In the genomic region with DNA sequence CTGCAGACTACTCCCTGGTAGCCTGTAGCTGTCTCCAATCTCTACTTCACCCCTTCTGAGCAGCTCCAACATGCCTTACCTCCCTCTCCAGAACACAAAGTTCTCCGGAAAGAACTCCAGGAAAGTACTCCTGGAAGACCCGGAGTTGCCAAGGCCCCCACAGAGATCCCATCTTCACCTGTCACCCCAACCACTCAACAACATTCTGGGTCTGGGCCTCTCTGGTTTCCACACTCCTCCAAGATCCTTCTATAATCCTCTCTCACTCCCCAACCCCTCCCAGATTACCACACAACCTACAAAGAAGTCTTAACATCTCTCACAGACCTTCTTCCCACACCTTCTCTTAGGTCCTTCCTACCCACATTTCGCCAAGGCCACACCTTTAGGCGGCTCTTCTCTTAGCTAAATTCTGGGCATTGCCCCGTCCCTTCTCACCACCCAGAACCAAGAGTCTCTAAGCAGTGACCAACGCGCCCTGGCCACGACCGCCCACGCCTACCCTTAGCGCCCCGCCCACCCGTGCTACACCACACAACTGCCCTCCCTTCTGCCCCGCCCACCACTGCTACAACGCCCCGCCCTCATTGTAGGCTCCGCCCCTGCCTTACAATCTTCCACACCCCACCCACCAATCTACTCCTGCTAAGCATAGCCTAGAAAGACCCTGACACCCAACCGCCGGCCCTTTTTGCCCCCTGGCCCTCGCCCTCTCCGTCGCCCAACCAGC, we compare ENCODE assay signal across 8 mouse cellular contexts. TPM values are rescaled to one million over a fixed set of nuclear protein-coding genes. Genes with fewer than 3 reads are reported as not detected.
DNase-seq lines count a peak whose midpoint lies in the region; ATAC-seq lines count a peak whose summit lies in the region.

No protein-coding gene starts in this region.

- peaks cover 45% of the 10 kb centered on the region for H3K4me1 ChIP-seq in erythroblast, embryonic 14.5 days (ENCODE audit: control insufficient read depth)
- H3K4me1 ChIP-seq in heart, embryonic 10.5 days: peaks cover 15% of the 10 kb centered on the region
- H3K4me1 ChIP-seq in kidney, embryonic 15.5 days: peaks cover 30% of the 10 kb centered on the region
- peaks cover 31% of the 10 kb centered on the region for H3K4me1 ChIP-seq in liver, embryonic 15.5 days (replicated peaks)
- H3K4me1 ChIP-seq in stomach, embryonic 14.5 days (ENCODE audit: control insufficient read depth, insufficient read depth, low read length): peaks cover 9% of the 10 kb centered on the region

- WGBS in heart, embryonic 10.5 days: 8% methylated on average over 22 of the region's 22 CpGs
- WGBS in kidney, embryonic 15.5 days: 7% methylated on average over 22 of the region's 22 CpGs
- WGBS in liver, embryonic 15.5 days (ENCODE audit: insufficient replicate concordance): 9% methylated on average over 22 of the region's 22 CpGs
- 7% methylated on average over 22 of the region's 22 CpGs for WGBS in stomach, embryonic 14.5 days

- H3K4me2 ChIP-seq in kidney, embryonic 15.5 days: peak overlapping the region; percentile 76
- H3K4me2 ChIP-seq in liver, embryonic 15.5 days: peak overlapping the region; percentile 93
- H3K4me2 ChIP-seq in stomach, embryonic 14.5 days (replicated peaks; ENCODE audit: low read depth, low read length): peak overlapping the region; percentile 62

- H3K36me3 ChIP-seq in erythroblast, embryonic 14.5 days (ENCODE audit: control insufficient read depth): peaks cover 36% of the 10 kb centered on the region
- H3K36me3 ChIP-seq in heart, embryonic 10.5 days: peaks cover 38% of the 10 kb centered on the region
- peaks cover 39% of the 10 kb centered on the region for H3K36me3 ChIP-seq in kidney, embryonic 15.5 days
- peaks cover 34% of the 10 kb centered on the region for H3K36me3 ChIP-seq in liver, embryonic 15.5 days (replicated peaks)
- H3K36me3 ChIP-seq in stomach, embryonic 14.5 days (ENCODE audit: control insufficient read depth, insufficient read depth, low read length): peaks cover 29% of the 10 kb centered on the region

- peak overlapping the region; percentile 80 for H3K4me3 ChIP-seq in erythroblast, embryonic 14.5 days (replicated peaks)
- H3K4me3 ChIP-seq in heart, embryonic 10.5 days: peak overlapping the region; percentile 84
- peak overlapping the region; percentile 79 for H3K4me3 ChIP-seq in kidney, embryonic 15.5 days (replicated peaks)
- peak overlapping the region; percentile 78 for H3K4me3 ChIP-seq in liver, embryonic 15.5 days (replicated peaks)
- H3K4me3 ChIP-seq in stomach, embryonic 14.5 days (ENCODE audit: low read depth, low read length): peak overlapping the region; percentile 76

- no peaks in the 10 kb centered on the region for H3K9me3 ChIP-seq in erythroblast, embryonic 14.5 days (ENCODE audit: control insufficient read depth, low read length)
- H3K9me3 ChIP-seq in heart, embryonic 10.5 days: no peaks in the 10 kb centered on the region
- H3K9me3 ChIP-seq in kidney, embryonic 15.5 days (replicated peaks): no peaks in the 10 kb centered on the region
- H3K9me3 ChIP-seq in liver, embryonic 15.5 days (replicated peaks): no peaks in the 10 kb centered on the region
- H3K9me3 ChIP-seq in stomach, embryonic 14.5 days (ENCODE audit: control insufficient read depth, low read depth, low read length): no peaks in the 10 kb centered on the region

- peak overlapping the region; percentile 76 for H3K9ac ChIP-seq in kidney, embryonic 15.5 days
- peak overlapping the region; percentile 70 for H3K9ac ChIP-seq in liver, embryonic 15.5 days
- H3K9ac ChIP-seq in stomach, embryonic 14.5 days (replicated peaks; ENCODE audit: low read depth, low read length): peak overlapping the region; percentile 57; the same call in 1 of the 2 replicates

- DNase-seq in B cell, adult 2 months: peak; percentile 90 to 91
- peak; percentile 91 to 95 for DNase-seq in adrenal gland, postnatal 36 days
- DNase-seq in heart, embryonic 10.5 days (ENCODE audit: low spot score): peak; percentile 97
- DNase-seq in neural tube, embryonic 10.5 days (ENCODE audit: extremely low spot score, low spot score): peak; percentile 87

- no peaks in the 10 kb centered on the region for H3K27me3 ChIP-seq in erythroblast, embryonic 14.5 days (ENCODE audit: control insufficient read depth)
- H3K27me3 ChIP-seq in heart, embryonic 10.5 days (ENCODE audit: insufficient read depth, poor library complexity, severe bottlenecking): no peaks in the 10 kb centered on the region
- no peaks in the 10 kb centered on the region for H3K27me3 ChIP-seq in kidney, embryonic 15.5 days
- H3K27me3 ChIP-seq in liver, embryonic 15.5 days: no peaks in the 10 kb centered on the region
- H3K27me3 ChIP-seq in stomach, embryonic 14.5 days (ENCODE audit: control insufficient read depth, insufficient read depth, low read length): no peaks in the 10 kb centered on the region

- ATAC-seq in kidney, embryonic 15.5 days (replicated peaks; ENCODE audit: low FRiP score): peak; percentile 35
- ATAC-seq in liver, embryonic 15.5 days (ENCODE audit: insufficient read depth): peak; percentile 9
- peak; percentile 15; the same call in 1 of the 2 replicates for ATAC-seq in stomach, embryonic 14.5 days (ENCODE audit: insufficient number of reproducible peaks, insufficient read depth, low FRiP score, low read depth)

- H3K27ac ChIP-seq in heart, embryonic 10.5 days: peak overlapping the region; percentile 93
- H3K27ac ChIP-seq in kidney, embryonic 15.5 days: peak overlapping the region; percentile 99
- peak overlapping the region; percentile 98 for H3K27ac ChIP-seq in liver, embryonic 15.5 days (replicated peaks)
- peak overlapping the region; percentile 98 for H3K27ac ChIP-seq in stomach, embryonic 14.5 days (ENCODE audit: low read length)

RNA-seq across cellular contexts. Expression of gene Ubxn6, which starts 0.6 kb away (rescaled TPM):
- total RNA-seq in adrenal gland, postnatal 36 days (2021): 10 to 100 TPM; 73.3 to 86.1 TPM
- 3.4 and 4.0 TPM in 2 replicates for polyA plus RNA-seq in erythroblast, embryonic 14.5 days (2012)
- 33.1 and 34.3 TPM in 2 replicates for polyA plus RNA-seq in heart, embryonic 10.5 days (2016; fragmentation: Nextera tagmentation; extraction: Ambion mirVana)
- 42.2 and 45.6 TPM in 2 replicates for polyA plus RNA-seq in kidney, embryonic 15.5 days (2015; fragmentation: Nextera tagmentation; extraction: Ambion mirVana)
- 12.5 and 13.0 TPM in 2 replicates for polyA plus RNA-seq in liver, embryonic 15.5 days (2015; fragmentation: Nextera tagmentation; extraction: Ambion mirVana)
- polyA plus RNA-seq in stomach, embryonic 14.5 days (2014; fragmentation: Nextera tagmentation; extraction: Ambion mirVana): 41.5 and 41.9 TPM in 2 replicates

RNA-seq across cellular contexts. Expression of gene Hdgfl2, which starts 5.2 kb away (rescaled TPM):
- total RNA-seq in adrenal gland, postnatal 36 days (2021): 10 to 100 TPM; 59.9 to 62.0 TPM
- 35.9 and 38.5 TPM in 2 replicates for polyA plus RNA-seq in erythroblast, embryonic 14.5 days (2012)
- 121 and 139 TPM in 2 replicates for polyA plus RNA-seq in heart, embryonic 10.5 days (2016; fragmentation: Nextera tagmentation; extraction: Ambion mirVana)
- polyA plus RNA-seq in kidney, embryonic 15.5 days (2015; fragmentation: Nextera tagmentation; extraction: Ambion mirVana): 123 and 141 TPM in 2 replicates
- polyA plus RNA-seq in liver, embryonic 15.5 days (2015; fragmentation: Nextera tagmentation; extraction: Ambion mirVana): 42.7 and 43.0 TPM in 2 replicates
- polyA plus RNA-seq in stomach, embryonic 14.5 days (2014; fragmentation: Nextera tagmentation; extraction: Ambion mirVana): 94.8 and 96.5 TPM in 2 replicates

RNA-seq across cellular contexts. Expression of gene Chaf1a, which starts 34.0 kb away (rescaled TPM):
- 1 to 10 TPM; 3.5 to 4.7 TPM for total RNA-seq in adrenal gland, postnatal 36 days (2021)
- polyA plus RNA-seq in erythroblast, embryonic 14.5 days (2012): 10.0 and 11.6 TPM in 2 replicates
- polyA plus RNA-seq in heart, embryonic 10.5 days (2016; fragmentation: Nextera tagmentation; extraction: Ambion mirVana): 24.0 and 30.0 TPM in 2 replicates
- polyA plus RNA-seq in kidney, embryonic 15.5 days (2015; fragmentation: Nextera tagmentation; extraction: Ambion mirVana): 26.9 and 30.8 TPM in 2 replicates
- 16.6 and 18.5 TPM in 2 replicates for polyA plus RNA-seq in liver, embryonic 15.5 days (2015; fragmentation: Nextera tagmentation; extraction: Ambion mirVana)
- 19.2 and 19.6 TPM in 2 replicates for polyA plus RNA-seq in stomach, embryonic 14.5 days (2014; fragmentation: Nextera tagmentation; extraction: Ambion mirVana)

RNA-seq across cellular contexts. Expression of gene Plin4, which starts 35.3 kb away (rescaled TPM):
- total RNA-seq in adrenal gland, postnatal 36 days (2021): 10 to 100 TPM; 75.1 to 86.5 TPM
- polyA plus RNA-seq in erythroblast, embryonic 14.5 days (2012): not detected in 2 replicates
- polyA plus RNA-seq in heart, embryonic 10.5 days (2016; fragmentation: Nextera tagmentation; extraction: Ambion mirVana): 0.05 and 0.08 TPM in 2 replicates
- polyA plus RNA-seq in kidney, embryonic 15.5 days (2015; fragmentation: Nextera tagmentation; extraction: Ambion mirVana): 0.08 and 0.12 TPM in 2 replicates
- 0.02 and 0.06 TPM in 2 replicates for polyA plus RNA-seq in liver, embryonic 15.5 days (2015; fragmentation: Nextera tagmentation; extraction: Ambion mirVana)
- 0.15 and 0.27 TPM in 2 replicates for polyA plus RNA-seq in stomach, embryonic 14.5 days (2014; fragmentation: Nextera tagmentation; extraction: Ambion mirVana)

RNA-seq across cellular contexts. Expression of gene Sh3gl1, which starts 37.8 kb away (rescaled TPM):
- total RNA-seq in adrenal gland, postnatal 36 days (2021): 10 to 100 TPM; 49.0 to 49.7 TPM
- 5.9 TPM in 2 replicates for polyA plus RNA-seq in erythroblast, embryonic 14.5 days (2012)
- polyA plus RNA-seq in heart, embryonic 10.5 days (2016; fragmentation: Nextera tagmentation; extraction: Ambion mirVana): 117 and 155 TPM in 2 replicates
- 168 and 175 TPM in 2 replicates for polyA plus RNA-seq in kidney, embryonic 15.5 days (2015; fragmentation: Nextera tagmentation; extraction: Ambion mirVana)
- polyA plus RNA-seq in liver, embryonic 15.5 days (2015; fragmentation: Nextera tagmentation; extraction: Ambion mirVana): 44.0 and 50.7 TPM in 2 replicates
- 127 and 136 TPM in 2 replicates for polyA plus RNA-seq in stomach, embryonic 14.5 days (2014; fragmentation: Nextera tagmentation; extraction: Ambion mirVana)

Comparison
In these comparisons a context has a peak if more than half of its experiments do, and no peak if none do; other contexts are left out.
1. Peak in every context shown above with its lines: DNase-seq, ATAC-seq, H3K4me3 ChIP-seq and H3K27ac ChIP-seq.